Mouse (Mus musculus) liver, embryonic 14.5 days (tissue): ENCODE measurements around the gene Gm12830. TPM values are rescaled to one million over a fixed set of nuclear protein-coding genes. Genes with fewer than 3 reads are reported as not detected.
A peak's percentile ranks its signal among the peaks of the same experiment; 100 is the strongest.

Source experiments
- ATAC-seq: fragments of 200-750 bp; cut with Nextera tagmentation; 2 replicates; pipeline ENCODE4 v1.8.0; 2017; ENCODE audit warnings: moderate number of reproducible peaks, mild to moderate bottlenecking, moderate library complexity; ENCODE audit not compliant: insufficient read depth
- DNase-seq, 3 experiments: peaks; one replicate each; pipeline ENCODE4 v3.0.0-alpha.2; 2012 to 2013; ENCODE audit warnings: low read depth in 3 of 3, low spot score in 3 of 3
- H3K27ac ChIP-seq: fragments of 300-500 bp; sonication (generic); 2 replicates; pipeline ENCODE4 v1.5.1; 2014; ENCODE audit warnings: moderate library complexity, mild to moderate bottlenecking, control low read depth, inconsistent platforms
- H3K27me3 ChIP-seq: fragments of 300-500 bp; sonication (generic); 2 replicates; pipeline ENCODE4 v1.6.1; 2014; ENCODE audit warnings: mild to moderate bottlenecking, low read length, moderate library complexity; ENCODE audit not compliant: control insufficient read depth, insufficient read depth
- H3K36me3 ChIP-seq: fragments of 300-500 bp; sonication (generic); replicated peaks from 2 replicates; pipeline ENCODE4 v1.6.1; 2014; ENCODE audit warnings: low read depth; ENCODE audit not compliant: control insufficient read depth, insufficient read depth
- H3K4me1 ChIP-seq, 2 experiments: fragments of 200-500 bp in 1 of 2; fragments of 300-500 bp in 1 of 2; sonication (generic) in 1 of 2; replicated peaks; 2 replicates each; pipeline ENCODE4 v1.6.1; 2012 to 2014; ENCODE audit warnings: antibody characterized with exemption in 1 of 2, inconsistent platforms in 1 of 2, low read length in 1 of 2; ENCODE audit not compliant: control insufficient read depth in 2 of 2, insufficient read depth in 2 of 2
- H3K4me2 ChIP-seq: fragments of 300-500 bp; sonication (generic); 2 replicates; pipeline ENCODE4 v1.6.1; 2014; ENCODE audit warnings: low read depth, mild to moderate bottlenecking, control low read depth, moderate library complexity
- H3K4me3 ChIP-seq, 2 experiments: fragments of 200-500 bp in 1 of 2; fragments of 300-500 bp in 1 of 2; sonication (generic) in 1 of 2; 2 replicates each; pipeline ENCODE4 v1.5.1; 2012 to 2014; ENCODE audit warnings: low read depth in 2 of 2, low read length in 2 of 2, mild to moderate bottlenecking in 2 of 2, control low read depth in 1 of 2, inconsistent platforms in 1 of 2, moderate library complexity in 1 of 2; ENCODE audit not compliant: insufficient read depth in 1 of 2
- H3K9ac ChIP-seq: fragments of 300-500 bp; sonication (generic); replicated peaks from 2 replicates; pipeline ENCODE4 v1.6.1; 2014; ENCODE audit warnings: mild to moderate bottlenecking, control low read depth, moderate library complexity
- H3K9me3 ChIP-seq: fragments of 300-500 bp; sonication (generic); 2 replicates; pipeline ENCODE4 v1.6.1; 2016; ENCODE audit warnings: low read length, mixed read lengths; ENCODE audit not compliant: control insufficient read depth
- CTCF ChIP-seq: IDR thresholded peaks from 2 replicates; pipeline ENCODE4 v1.5.1; 2016; ENCODE audit warnings: antibody characterized with exemption, low read depth, control low read depth
- EP300 ChIP-seq: IDR thresholded peaks from 2 replicates; pipeline ENCODE4 v1.6.1; 2016; ENCODE audit warnings: antibody characterized with exemption, low read depth
- WGBS: fragments of 180-500 bp; shearing (Covaris S2); extraction: QIAGEN DNeasy Blood & Tissue Kit; methylation state at CpG from one replicate; pipeline ENCODE4 v1.1.7; 2014; ENCODE audit not compliant: insufficient replicate concordance; 5-methylcytosine and 5-hydroxymethylcytosine counted together
- polyA plus RNA-seq, 2 experiments: library from polyadenylated mRNA; depleted of rRNA in 1 of 2; stranded (reverse) in 1 of 2; unstranded in 1 of 2; fragments of >200 nt; fragmentation: Nextera tagmentation in 1 of 2; extraction: Ambion mirVana in 1 of 2; gene quantifications; 2 replicates each; pipeline versions ENCODE4 v1.2.1 to v1.2.3; 2012 to 2014

The Gm12830 gene
- polyA plus RNA-seq, 2 experiments = not detected

DNA sequence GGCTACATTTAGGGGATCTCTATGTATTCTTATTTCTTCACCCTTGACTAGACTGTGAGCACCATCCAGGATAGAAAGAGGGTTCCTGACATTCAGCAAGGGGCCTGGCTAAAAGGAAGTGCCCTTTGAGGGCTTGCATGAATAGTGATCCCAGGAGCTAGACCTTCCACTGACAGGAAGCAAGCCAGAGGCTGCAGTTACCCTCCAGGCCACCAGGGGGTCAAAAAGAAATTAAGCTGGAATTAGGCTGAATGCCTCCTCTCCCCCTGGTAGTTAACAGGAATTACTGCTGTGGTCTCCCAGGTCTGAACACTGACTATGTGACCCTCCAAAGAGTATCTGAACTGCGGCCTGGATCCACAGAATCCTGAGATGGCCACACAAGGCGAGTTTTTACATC lies 27.7 kb upstream of the Gm12830 start:
- H3K27ac ChIP-seq = no peak overlapping the region
- H3K4me2 ChIP-seq = no peak overlapping the region
- WGBS = 55% methylated on average over 2 of the region's 2 CpGs
- DNase-seq (no peak), ATAC-seq (no peak)
- no peaks in the 10 kb centered on the region for H3K36me3 ChIP-seq
- H3K4me3 ChIP-seq = no peak overlapping the region
- peak; percentile 56 for TF ChIP-seq CTCF
- TF ChIP-seq EP300 = no peak
- H3K27me3 ChIP-seq = no peaks in the 10 kb centered on the region
- no peak overlapping the region for H3K9ac ChIP-seq
- no peaks in the 10 kb centered on the region for H3K9me3 ChIP-seq
- no peaks in the 10 kb centered on the region for H3K4me1 ChIP-seq

DNA sequence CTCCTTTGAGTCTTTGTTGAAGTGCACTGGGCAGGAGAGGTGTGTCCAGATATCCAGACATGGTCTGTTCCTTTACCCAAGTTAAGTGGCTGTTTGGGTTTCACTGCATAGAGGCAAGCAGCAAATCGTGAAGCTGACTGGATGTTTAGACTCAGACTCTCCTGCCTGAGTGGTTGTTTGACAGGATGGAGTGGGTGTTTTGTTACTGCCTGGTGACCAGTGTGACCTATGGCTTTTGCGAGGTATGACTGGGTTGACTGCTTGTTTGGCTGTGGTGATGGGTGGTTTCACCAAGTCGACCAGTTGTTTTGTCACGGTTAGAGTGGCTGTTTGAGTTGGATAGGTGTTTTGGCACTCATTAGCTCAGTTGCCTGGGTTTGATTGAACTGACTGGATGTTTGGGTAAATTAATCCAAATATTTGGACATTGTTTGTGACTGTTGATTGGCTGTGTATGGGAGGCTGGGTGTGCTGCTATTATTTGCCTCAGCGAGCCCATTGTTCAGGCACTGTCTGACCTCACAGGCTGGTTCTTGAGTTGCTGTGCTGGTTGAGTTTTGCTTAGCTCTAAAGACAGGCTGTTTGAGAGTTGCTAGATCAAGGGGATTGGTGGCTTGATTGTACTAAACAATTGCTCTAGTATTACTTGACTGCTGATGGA lies 24.1 kb upstream of the Gm12830 start:
- Histone ChIP-seq H3K9me3 (no peaks in the 10 kb centered on the region), H3K36me3 (no peaks in the 10 kb centered on the region), H3K27ac (no peak overlapping the region), H3K27me3 (no peaks in the 10 kb centered on the region), H3K4me3 (no peak overlapping the region), H3K9ac (no peak overlapping the region), H3K4me2 (no peak overlapping the region), H3K4me1 (no peaks in the 10 kb centered on the region)
- no peak for DNase-seq
- ATAC-seq = no peak
- TF ChIP-seq CTCF (no peak), EP300 (no peak)
- 49% methylated on average over 5 of the region's 5 CpGs for WGBS

DNA sequence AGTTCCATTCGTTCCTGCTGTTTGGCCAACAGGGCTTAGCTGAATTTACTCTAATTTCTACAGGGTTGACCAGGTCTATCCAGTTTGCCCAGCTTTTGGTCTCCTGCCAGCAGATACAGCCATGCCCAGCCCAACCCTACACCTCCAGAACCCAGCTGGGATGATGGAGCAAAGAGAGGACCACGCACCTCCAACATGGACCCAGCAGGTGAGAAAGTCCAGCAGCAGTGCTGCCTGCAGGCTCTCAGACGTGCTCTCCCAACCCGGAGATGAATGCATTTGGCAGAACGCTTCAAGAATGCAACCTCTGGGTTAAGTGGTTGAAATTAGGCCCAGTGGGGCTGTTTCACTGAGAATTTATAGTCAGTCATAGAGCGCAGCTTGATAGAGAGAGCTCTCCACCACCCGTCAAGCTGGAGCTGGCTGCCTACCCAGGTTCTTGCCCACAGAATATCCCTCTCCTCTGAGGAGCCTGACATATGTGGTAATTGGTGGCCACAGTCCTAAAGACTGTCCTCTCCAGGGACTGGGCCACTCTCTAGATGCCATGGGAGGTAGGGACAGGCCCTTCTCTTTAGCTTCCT lies 23.4 kb upstream of the Gm12830 start:
- no peak overlapping the region for H3K4me2 ChIP-seq
- H3K4me3 ChIP-seq = no peak overlapping the region
- no peak for DNase-seq
- TF ChIP-seq EP300 = no peak
- TF ChIP-seq CTCF = no peak
- H3K27ac ChIP-seq = no peak overlapping the region
- no peaks in the 10 kb centered on the region for H3K36me3 ChIP-seq
- 49% methylated on average over 7 of the region's 7 CpGs for WGBS
- no peaks in the 10 kb centered on the region for H3K4me1 ChIP-seq
- no peaks in the 10 kb centered on the region for H3K27me3 ChIP-seq
- no peak for ATAC-seq
- H3K9me3 ChIP-seq = no peaks in the 10 kb centered on the region
- H3K9ac ChIP-seq = no peak overlapping the region

DNA sequence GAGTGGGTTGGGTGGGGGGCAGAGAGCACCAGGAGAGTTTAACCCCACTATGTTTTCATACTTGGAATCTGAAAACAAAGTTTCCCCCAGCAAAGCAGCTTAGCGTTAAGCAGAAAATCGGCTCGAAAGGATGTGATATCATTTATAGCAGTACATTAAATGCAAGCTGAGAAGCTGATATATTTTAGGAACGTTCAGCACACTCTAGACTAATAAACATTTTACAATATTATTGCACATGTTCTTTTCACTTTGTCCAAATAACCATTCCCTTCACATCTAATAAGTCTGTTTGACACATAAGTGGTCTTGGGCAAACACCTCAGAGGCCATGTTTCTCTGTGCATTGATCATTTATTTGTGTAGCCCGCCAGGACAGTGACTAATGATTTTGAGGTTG lies 17.4 kb upstream of the Gm12830 start:
- Histone ChIP-seq H3K27ac (no peak overlapping the region), H3K36me3 (no peaks in the 10 kb centered on the region), H3K9ac (no peak overlapping the region), H3K4me2 (no peak overlapping the region), H3K4me3 (no peak overlapping the region), H3K9me3 (no peaks in the 10 kb centered on the region), H3K27me3 (no peaks in the 10 kb centered on the region), H3K4me1 (no peaks in the 10 kb centered on the region)
- DNase-seq (no peak), ATAC-seq (no peak)
- TF ChIP-seq CTCF = no peak
- TF ChIP-seq EP300 = no peak
- WGBS = 59% methylated on average over 5 of the region's 5 CpGs

DNA sequence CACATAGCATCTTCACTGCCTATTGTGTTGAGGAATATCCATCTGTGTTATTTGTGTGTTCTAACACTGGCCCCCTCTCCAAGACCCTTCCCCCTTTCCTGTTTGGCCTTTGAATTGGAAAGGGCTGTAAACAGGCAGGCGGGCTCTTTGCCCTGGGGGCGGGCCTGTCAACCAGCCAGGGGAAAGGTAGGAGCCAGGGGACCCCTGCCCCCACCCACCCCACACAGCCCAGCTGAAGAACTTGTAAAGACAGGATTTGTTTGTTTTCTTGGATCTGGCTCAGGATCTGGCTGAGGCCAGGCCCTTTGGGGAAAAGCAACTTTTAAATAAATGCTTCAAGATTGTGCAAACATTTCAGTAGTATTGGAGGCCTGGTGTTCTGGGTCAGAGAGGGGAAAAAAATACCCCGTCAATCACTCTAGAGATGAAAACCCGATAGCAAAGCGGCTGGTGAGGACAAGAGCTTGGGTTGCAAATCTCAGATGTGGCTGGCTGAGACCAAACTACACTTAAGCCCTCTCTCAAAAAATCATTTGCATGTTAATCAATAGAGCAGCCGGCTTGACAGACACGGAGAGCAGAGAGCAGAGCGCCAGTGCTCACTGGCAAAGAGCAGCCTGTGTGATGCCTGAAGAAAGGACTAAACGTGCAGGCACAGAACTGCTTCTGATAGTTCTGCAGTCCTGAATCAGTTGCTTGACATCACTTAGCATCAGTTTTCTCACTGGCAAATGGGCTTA lies 2.4 kb upstream of the Gm12830 start:
- Histone ChIP-seq H3K9ac (no peak overlapping the region), H3K9me3 (no peaks in the 10 kb centered on the region), H3K4me1 (no peaks in the 10 kb centered on the region), H3K4me3 (no peak overlapping the region), H3K27ac (no peak overlapping the region), H3K36me3 (no peaks in the 10 kb centered on the region), H3K4me2 (no peak overlapping the region), H3K27me3 (peaks cover 11% of the 10 kb centered on the region)
- DNase-seq (no peak), ATAC-seq (no peak)
- TF ChIP-seq EP300 (no peak), CTCF (no peak)
- WGBS = 29% methylated on average over 9 of the region's 9 CpGs
